Mouse (Mus musculus): ENCODE data around the gene Zglp1.
A peak's percentile ranks its signal among the peaks of the same experiment; 100 is the strongest.

GRCm38 (mm10) chr9:21022726-21023125 lies 44.2 kb downstream of the Zglp1 start:
- peak; percentile 22; the same call in 1 of the 2 replicates for TF ChIP-seq CTCF (IDR thresholded peaks at IDR 0.05; ENCODE audit: low read depth)
- TF ChIP-seq EP300 (IDR thresholded peaks at IDR 0.05; ENCODE audit: low read depth) = no peak
